Mouse (Mus musculus): ENCODE results near the gene Sarm1. TPM values are rescaled to one million over a fixed set of nuclear protein-coding genes. Genes with fewer than 3 reads are reported as not detected.

Gene Sarm1
- polyA plus RNA-seq (2012), result 0.04 TPM in 1 of 2 replicates, not detected in the other

DNA sequence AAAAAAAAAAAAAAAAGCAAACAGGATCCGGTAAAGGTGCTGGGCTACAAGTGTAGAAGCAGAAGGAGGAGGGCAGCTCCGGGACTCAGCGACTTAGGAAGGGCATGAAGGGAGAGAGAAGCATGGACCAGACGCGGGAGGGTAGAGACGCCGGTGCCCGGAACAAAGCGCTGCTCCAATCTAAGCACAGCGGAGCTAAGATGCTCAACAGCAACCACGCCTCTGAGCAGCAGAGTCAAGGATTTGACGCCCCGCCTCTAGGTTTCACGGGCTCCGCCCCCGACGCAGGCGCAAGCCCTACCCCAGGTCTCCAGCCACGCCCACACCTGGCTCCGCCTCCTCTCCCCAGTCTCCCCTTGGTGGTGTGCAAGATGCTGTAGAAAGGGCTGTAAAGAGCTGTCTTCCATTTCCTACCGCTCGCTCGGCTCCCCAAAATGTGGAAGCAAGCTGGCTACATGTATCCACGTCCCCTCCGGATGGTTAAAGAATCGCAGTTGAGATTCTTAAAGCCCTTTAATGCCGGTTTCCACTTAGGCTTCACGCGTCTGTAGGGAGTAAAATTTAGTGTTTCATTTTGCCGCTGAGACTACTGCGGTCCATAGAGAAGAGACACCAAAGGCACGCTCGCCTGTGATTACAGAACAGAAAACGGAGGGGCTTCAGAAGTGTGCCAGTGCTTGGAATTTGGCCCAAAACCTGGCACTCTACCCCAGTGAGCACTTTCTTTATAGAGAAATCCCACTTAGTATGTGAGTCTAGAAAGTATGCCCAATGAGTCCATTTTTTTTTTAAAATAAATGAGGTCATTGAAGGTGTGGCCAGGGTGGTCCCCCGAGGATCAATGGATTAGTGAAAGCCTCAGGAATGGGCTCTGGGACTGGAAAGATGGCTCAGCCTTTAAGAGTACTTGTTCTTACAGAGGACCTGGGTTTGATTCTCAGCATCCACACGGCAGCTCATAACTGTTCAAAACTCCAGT is at the start of gene Sarm1:
Gene Sarm1 (minus strand): TSS at position 211 of the 979 bp plus-strand sequence.

DNA sequence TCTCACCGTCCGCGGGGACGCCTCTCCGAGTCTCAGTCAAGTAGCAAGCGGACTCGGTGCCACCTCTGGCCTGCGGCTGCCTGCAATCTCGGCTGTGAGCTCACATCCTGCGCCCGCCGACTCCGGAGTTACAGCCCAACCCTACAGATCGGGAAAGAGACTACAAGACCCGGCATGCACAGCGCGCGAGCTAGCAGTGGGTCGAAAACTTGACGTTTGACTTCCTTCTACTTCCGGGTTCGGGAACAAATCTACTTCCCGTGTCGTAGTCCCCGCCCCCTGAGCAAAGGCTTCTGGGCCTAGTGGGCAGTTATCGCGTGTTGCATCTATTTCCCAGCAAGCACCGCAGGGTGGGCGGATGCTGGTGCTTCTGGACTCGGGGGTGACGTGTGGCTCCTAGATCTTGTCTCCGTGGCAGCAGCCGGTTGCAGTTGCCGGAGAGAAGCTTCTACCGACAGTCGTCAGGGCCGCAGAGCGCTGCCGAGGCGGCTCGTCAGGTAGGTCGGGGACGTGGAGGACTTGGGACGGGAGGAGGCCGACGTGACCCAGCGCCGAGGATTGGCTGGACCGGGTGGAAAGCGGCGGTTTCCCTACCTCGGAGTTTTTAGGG is 38.6 kb upstream of the Sarm1 start, which contains the start of the genes Tnfaip1 and Ift20:
Gene Tnfaip1 (minus strand): TSS at position 253 of the 610 bp plus-strand sequence.
Gene Ift20 (plus strand): TSS at position 282 of the 610 bp plus-strand sequence.

GRCm38 (mm10) chr11:78512025-78512957 is 14.7 kb upstream of the Sarm1 start, which contains the start of the genes Tmem199 and Poldip2:
Gene Tmem199 (minus strand): TSS chr11:78512172.
Gene Poldip2 (plus strand): TSS chr11:78512193.

GRCm38 (mm10) chr11:78502909-78503650 is 5.5 kb upstream of the Sarm1 start, which contains the start of gene Sebox:
Gene Sebox (plus strand): TSS chr11:78503447.

DNA sequence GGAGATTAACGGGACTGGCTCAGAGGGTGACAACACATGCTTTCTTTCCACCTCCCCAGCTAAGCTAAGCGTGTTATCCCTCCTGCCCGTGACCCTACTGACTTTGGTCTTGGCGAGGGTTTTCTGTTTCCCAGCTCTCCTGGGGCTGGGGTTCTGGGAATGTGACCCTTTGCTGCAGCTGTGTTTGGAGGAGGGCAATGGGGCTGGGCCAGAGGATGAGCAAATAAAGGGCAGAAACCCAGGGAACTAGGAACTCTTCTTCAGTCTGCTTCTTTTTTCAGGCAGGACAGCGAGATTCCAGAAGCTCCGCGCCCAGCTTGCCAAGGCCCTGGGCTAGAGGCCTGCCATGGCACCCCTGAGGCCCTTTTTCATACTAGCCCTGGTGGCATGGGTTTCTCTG is 1.4 kb upstream of the Sarm1 start, which contains the start of gene Vtn:
Gene Vtn (plus strand): TSS at position 88 of the 400 bp plus-strand sequence.

DNA sequence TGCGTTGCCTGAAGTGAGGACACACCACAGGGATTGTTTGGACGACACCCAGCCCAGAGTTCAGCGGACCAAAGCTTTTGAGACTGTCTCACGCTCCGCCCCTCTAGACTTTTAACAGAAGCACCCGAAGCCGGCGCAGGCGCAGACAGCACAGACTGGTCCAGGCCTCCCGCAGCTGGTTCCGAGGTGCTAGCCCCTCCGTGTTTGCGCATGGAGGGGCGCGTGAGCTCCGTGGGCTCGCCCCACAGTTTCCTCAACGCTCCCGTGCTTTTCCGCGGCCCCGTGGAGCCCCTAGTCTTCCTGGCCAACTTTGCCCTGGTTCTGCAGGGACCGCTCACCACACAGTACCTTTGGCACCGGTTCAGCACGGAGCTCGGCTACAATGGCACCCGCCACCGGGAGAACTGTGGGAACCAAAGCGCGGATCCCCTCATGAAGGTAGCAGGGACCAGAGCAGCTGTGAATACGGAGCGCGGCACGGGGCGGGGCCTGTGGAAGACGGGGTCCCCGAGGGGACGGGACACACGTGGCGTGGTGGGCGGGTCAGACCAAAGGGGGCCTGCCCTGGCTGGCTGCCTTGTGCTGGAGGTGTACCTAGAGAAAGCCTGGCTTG is 31.9 kb downstream of the Sarm1 start, which contains the start of gene Slc46a1:
Gene Slc46a1 (plus strand): TSS at position 130 of the 613 bp plus-strand sequence.

Other genes starting within 250 kb of the Sarm1 start
- gene 2610507B11Rik, start 236.0 kb downstream of the Sarm1 start, polyA plus RNA-seq (2012), result 88.7 and 97.6 TPM in 2 replicates
- gene BC030499, start 206.9 kb downstream of the Sarm1 start, polyA plus RNA-seq (2012), result not detected in 2 replicates
- 66.8 and 68.5 TPM in 2 replicates for gene Spag5, start 196.2 kb downstream of the Sarm1 start, polyA plus RNA-seq (2012)
- 0.44 and 1.4 TPM in 2 replicates for gene Aldoc, start 174.8 kb downstream of the Sarm1 start, polyA plus RNA-seq (2012)
- 84.7 and 91.0 TPM in 2 replicates for gene Pigs, start 169.3 kb downstream of the Sarm1 start, polyA plus RNA-seq (2012)
- 74.0 and 91.3 TPM in 2 replicates for gene Unc119, start 154.3 kb downstream of the Sarm1 start, polyA plus RNA-seq (2012)
- not detected in 2 replicates for gene Foxn1, start 111.2 kb downstream of the Sarm1 start, polyA plus RNA-seq (2012)
- gene Slc13a2, start 75.5 kb downstream of the Sarm1 start, polyA plus RNA-seq (2012), result 0.05 and 0.10 TPM in 2 replicates
- 1.1 and 1.7 TPM in 2 replicates for gene Slc46a1, start 32.1 kb downstream of the Sarm1 start, polyA plus RNA-seq (2012)
- not detected in 2 replicates for gene Vtn, start 1.3 kb upstream of the Sarm1 start, polyA plus RNA-seq (2012)
- gene Sebox, start 5.7 kb upstream of the Sarm1 start, polyA plus RNA-seq (2012), result not detected in 2 replicates
- gene Tmem199, start 14.4 kb upstream of the Sarm1 start, polyA plus RNA-seq (2012), result 8.4 and 11.4 TPM in 2 replicates
- 65.3 and 65.5 TPM in 2 replicates for gene Poldip2, start 14.4 kb upstream of the Sarm1 start, polyA plus RNA-seq (2012)
- gene Tnfaip1, start 38.6 kb upstream of the Sarm1 start, polyA plus RNA-seq (2012), result 2.5 and 4.3 TPM in 2 replicates
- 71.6 and 76.3 TPM in 2 replicates for gene Ift20, start 38.6 kb upstream of the Sarm1 start, polyA plus RNA-seq (2012)
- 24.4 and 34.5 TPM in 2 replicates for gene Tmem97, start 53.0 kb upstream of the Sarm1 start, polyA plus RNA-seq (2012)
- gene Nlk, start 199.6 kb upstream of the Sarm1 start, polyA plus RNA-seq (2012), result 5.8 and 5.9 TPM in 2 replicates